Mouse (Mus musculus): Measurements from ENCODE around the gene Def6. TPM values are rescaled to one million over a fixed set of nuclear protein-coding genes. Genes with fewer than 3 reads are reported as not detected.
"Not testable (repeated sequence)": the region's sequence is repeated elsewhere in the genome, so short reads cannot be mapped to it uniquely, and the experiment has no call there.

The Def6 gene
- polyA plus RNA-seq, 1 experiment from 2014 or later = 5.6 TPM

GRCm38 (mm10) chr17:28211921-28212341 lies 4.4 kb downstream of the Def6 start:
- no peaks in the 10 kb centered on the region for H3K27me3 ChIP-seq
- H3K27ac ChIP-seq = no peak overlapping the region
- H3K4me2 ChIP-seq (replicated peaks) = no peak overlapping the region
- ATAC-seq = no peak
- H3K36me3 ChIP-seq = no peaks in the 10 kb centered on the region
- H3K4me1 ChIP-seq (replicated peaks) = peaks cover 9% of the 10 kb centered on the region
- no peaks in the 10 kb centered on the region for H3K9me3 ChIP-seq
- 78% methylated on average over 6 of the region's 6 CpGs for WGBS
- no peak overlapping the region for H3K9ac ChIP-seq (replicated peaks)
- no peak overlapping the region for H3K4me3 ChIP-seq (replicated peaks)

- Histone ChIP-seq H3K36me3 (no peaks in the 10 kb centered on the region), H3K9me3 (no peaks in the 10 kb centered on the region), H3K4me3 (replicated peaks) (no peak overlapping the region), H3K27me3 (0 out of 2 replicates have a peak, but pooled peaks cover 4% of the 10 kb centered on the region), H3K4me2 (replicated peaks) (no peak overlapping the region), H3K4me1 (replicated peaks) (peaks cover 7% of the 10 kb centered on the region), H3K9ac (replicated peaks) (no peak overlapping the region), H3K27ac (no peak overlapping the region)
- ATAC-seq = no peak
- 77% methylated on average over 9 of the region's 9 CpGs for WGBS
Observed at GRCm38 (mm10) chr17:28212391-28212790, 4.8 kb downstream of the Def6 start.

- ATAC-seq = no peak
- Histone ChIP-seq H3K4me2 (replicated peaks) (no peak overlapping the region), H3K4me1 (replicated peaks) (0 out of 2 replicates have a peak, but pooled peaks cover 4% of the 10 kb centered on the region), H3K9me3 (no peaks in the 10 kb centered on the region), H3K4me3 (replicated peaks) (no peak overlapping the region), H3K36me3 (no peaks in the 10 kb centered on the region), H3K9ac (replicated peaks) (no peak overlapping the region), H3K27ac (no peak overlapping the region), H3K27me3 (0 out of 2 replicates have a peak, but pooled peaks cover 7% of the 10 kb centered on the region)
- 25% methylated on average over 4 of the region's 4 CpGs for WGBS
Observed at GRCm38 (mm10) chr17:28213236-28213635, 5.7 kb downstream of the Def6 start.

- H3K27me3 ChIP-seq = 0 out of 2 replicates have a peak, but pooled peaks cover 7% of the 10 kb centered on the region
- H3K9ac ChIP-seq (replicated peaks) = no peak overlapping the region
- no peaks in the 10 kb centered on the region for H3K9me3 ChIP-seq
- H3K27ac ChIP-seq = no peak overlapping the region
- H3K4me1 ChIP-seq (replicated peaks) = 0 out of 2 replicates have a peak, but pooled peaks cover 4% of the 10 kb centered on the region
- no peak for ATAC-seq
- no peak overlapping the region for H3K4me3 ChIP-seq (replicated peaks)
- H3K36me3 ChIP-seq = no peaks in the 10 kb centered on the region
- 87% methylated on average over 9 of the region's 9 CpGs for WGBS
- no peak overlapping the region for H3K4me2 ChIP-seq (replicated peaks)
Observed at GRCm38 (mm10) chr17:28216791-28217190, 9.2 kb downstream of the Def6 start.

- Histone ChIP-seq H3K27ac (no peak overlapping the region; the same call in 1 of the 2 replicates), H3K9ac (replicated peaks) (no peak overlapping the region), H3K27me3 (0 out of 2 replicates have a peak, but pooled peaks cover 7% of the 10 kb centered on the region), H3K4me3 (replicated peaks) (no peak overlapping the region), H3K4me1 (replicated peaks) (peaks cover 6% of the 10 kb centered on the region), H3K9me3 (no peaks in the 10 kb centered on the region), H3K4me2 (replicated peaks) (0 out of 2 replicates have a peak overlapping the region, but pooled peaks have one; percentile 13), H3K36me3 (no peaks in the 10 kb centered on the region)
- no peak for ATAC-seq
- 28% methylated on average over 23 of the region's 23 CpGs for WGBS
Observed at GRCm38 (mm10) chr17:28217721-28218649, 10.4 kb downstream of the Def6 start.

GRCm38 (mm10) chr17:28222463-28222862 lies 14.9 kb downstream of the Def6 start:
- H3K4me2 ChIP-seq (replicated peaks); ATAC-seq; H3K9me3 ChIP-seq; H3K4me3 ChIP-seq (replicated peaks); H3K9ac ChIP-seq (replicated peaks); H3K27me3 ChIP-seq; H3K27ac ChIP-seq; H3K36me3 ChIP-seq: not testable (repeated sequence)
- H3K4me1 ChIP-seq (replicated peaks) = peaks cover 24% of the 10 kb centered on the region
- 93% methylated on average over 10 of the region's 10 CpGs for WGBS

- ATAC-seq = peak; percentile 86
Observed at GRCm38 (mm10) chr17:28223561-28224391, 16.2 kb downstream of the Def6 start.

GRCm38 (mm10) chr17:28224615-28225014 lies 17.0 kb downstream of the Def6 start:
- H3K4me3 ChIP-seq (replicated peaks) = no peak overlapping the region
- peaks cover 19% of the 10 kb centered on the region for H3K4me1 ChIP-seq (replicated peaks)
- WGBS = 88% methylated on average over 10 of the region's 10 CpGs
- H3K27ac ChIP-seq = no peak overlapping the region
- no peak for ATAC-seq
- no peaks in the 10 kb centered on the region for H3K9me3 ChIP-seq
- H3K36me3 ChIP-seq = no peaks in the 10 kb centered on the region
- H3K27me3 ChIP-seq = 0 out of 2 replicates have a peak, but pooled peaks cover 6% of the 10 kb centered on the region
- no peak overlapping the region for H3K9ac ChIP-seq (replicated peaks)
- H3K4me2 ChIP-seq (replicated peaks) = no peak overlapping the region

More at GRCm38 (mm10) chr17:28223561-28224391, 16.2 kb downstream of the Def6 start:
- Histone ChIP-seq H3K4me3 (replicated peaks) (peak overlapping the region; percentile 54), H3K9me3 (no peaks in the 10 kb centered on the region), H3K27me3 (0 out of 2 replicates have a peak, but pooled peaks cover 6% of the 10 kb centered on the region), H3K36me3 (no peaks in the 10 kb centered on the region), H3K4me1 (replicated peaks) (peaks cover 19% of the 10 kb centered on the region), H3K9ac (replicated peaks) (peak overlapping the region; percentile 86), H3K27ac (peak overlapping the region; percentile 88), H3K4me2 (replicated peaks) (peak overlapping the region; percentile 95)
- under 1% methylated on average over 46 of the region's 46 CpGs for WGBS

- H3K4me3 ChIP-seq (replicated peaks) = peak overlapping the region; percentile 37
- H3K27me3 ChIP-seq = 0 out of 2 replicates have a peak, but pooled peaks cover 6% of the 10 kb centered on the region
- under 1% methylated on average over 21 of the region's 21 CpGs for WGBS
- no peaks in the 10 kb centered on the region for H3K9me3 ChIP-seq
- H3K9ac ChIP-seq (replicated peaks) = peak overlapping the region; percentile 62; the same call in 1 of the 2 replicates
- ATAC-seq = peak; percentile 54
- H3K4me1 ChIP-seq (replicated peaks) = peaks cover 19% of the 10 kb centered on the region
- peak overlapping the region; percentile 47 for H3K27ac ChIP-seq
- peak overlapping the region; percentile 69 for H3K4me2 ChIP-seq (replicated peaks)
- H3K36me3 ChIP-seq = no peaks in the 10 kb centered on the region
Observed at GRCm38 (mm10) chr17:28226014-28226413, 18.4 kb downstream of the Def6 start.

- Histone ChIP-seq H3K27ac (no peak overlapping the region), H3K27me3 (no peaks in the 10 kb centered on the region), H3K4me1 (replicated peaks) (peaks cover 19% of the 10 kb centered on the region), H3K9me3 (no peaks in the 10 kb centered on the region), H3K9ac (replicated peaks) (no peak overlapping the region), H3K4me3 (replicated peaks) (no peak overlapping the region), H3K36me3 (no peaks in the 10 kb centered on the region), H3K4me2 (replicated peaks) (no peak overlapping the region)
- ATAC-seq = no peak
- WGBS = 83% methylated on average over 6 of the region's 6 CpGs
Observed at GRCm38 (mm10) chr17:28230486-28230885, 22.9 kb downstream of the Def6 start.

GRCm38 (mm10) chr17:28231026-28231736 lies 23.6 kb downstream of the Def6 start:
- no peak overlapping the region for H3K27ac ChIP-seq
- H3K4me3 ChIP-seq (replicated peaks) = no peak overlapping the region
- no peaks in the 10 kb centered on the region for H3K27me3 ChIP-seq
- ATAC-seq = no peak
- H3K9me3 ChIP-seq = no peaks in the 10 kb centered on the region
- H3K9ac ChIP-seq (replicated peaks) = no peak overlapping the region
- WGBS = 90% methylated on average over 18 of the region's 18 CpGs
- no peak overlapping the region for H3K4me2 ChIP-seq (replicated peaks)
- H3K4me1 ChIP-seq (replicated peaks) = peaks cover 14% of the 10 kb centered on the region
- H3K36me3 ChIP-seq = no peaks in the 10 kb centered on the region

Measured in midbrain, embryonic 13.5 days (tissue).